Mouse (Mus musculus) kidney, postnatal 14 days (tissue): Measurements from ENCODE around the gene Pla2g6.

ENCODE experiments used
- DNase-seq: peaks from one replicate; pipeline ENCODE4 v3.0.0; 2022; ENCODE audit warnings: mixed read lengths

Pla2g6 gene

GRCm38 (mm10) chr15:79350866-79351265, 22.7 kb upstream of the Pla2g6 start:
- DNase-seq, result no peak

GRCm38 (mm10) chr15:79348651-79349050, 20.5 kb upstream of the Pla2g6 start:
- no peak for DNase-seq

- DNase-seq, result peak; percentile 80
Observed at GRCm38 (mm10) chr15:79347845-79348506, 19.8 kb upstream of the Pla2g6 start.

- DNase-seq, result peak; percentile 94
Observed at GRCm38 (mm10) chr15:79347165-79347844, 19.1 kb upstream of the Pla2g6 start.

DNA sequence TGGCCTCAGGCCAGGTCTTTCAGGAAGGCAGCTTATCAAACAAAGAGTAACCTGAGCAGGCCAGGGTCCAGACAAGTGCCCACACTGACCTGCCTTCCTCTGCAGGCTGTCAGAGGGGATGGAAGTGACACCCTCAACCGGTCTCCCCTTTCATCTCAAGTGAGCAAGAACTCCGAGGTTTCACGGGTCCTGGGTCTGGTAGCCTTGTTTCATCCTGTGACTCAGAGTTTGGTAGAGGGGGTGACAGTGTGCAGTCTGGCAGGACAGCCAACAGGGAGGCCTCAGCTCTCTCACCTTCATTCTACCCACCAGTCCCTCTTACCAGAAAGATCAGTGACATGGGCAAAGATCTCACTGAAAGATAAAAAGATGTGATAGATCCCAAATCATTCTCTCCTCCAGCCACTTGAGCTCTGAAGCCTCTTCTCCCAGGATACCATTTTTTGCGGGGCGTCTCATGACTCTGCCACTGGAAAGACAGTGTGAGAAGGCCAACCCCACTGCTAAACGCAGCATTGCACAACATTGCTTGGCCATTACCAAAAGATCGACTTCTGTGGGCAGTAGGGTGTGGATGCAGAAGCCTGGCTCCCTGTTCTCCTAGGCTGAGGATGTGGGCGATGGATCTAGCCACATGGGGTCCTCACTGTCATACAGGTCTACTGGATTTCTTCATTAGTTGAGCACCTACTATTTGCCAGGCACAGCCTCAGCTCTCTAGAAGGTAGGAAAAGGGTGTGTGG, 18.0 kb upstream of the Pla2g6 start, which contains the start of gene Maff:
TSS of gene Maff (plus strand) at position 571 of the 743 bp plus-strand sequence.
- DNase-seq, result no peak

DNA sequence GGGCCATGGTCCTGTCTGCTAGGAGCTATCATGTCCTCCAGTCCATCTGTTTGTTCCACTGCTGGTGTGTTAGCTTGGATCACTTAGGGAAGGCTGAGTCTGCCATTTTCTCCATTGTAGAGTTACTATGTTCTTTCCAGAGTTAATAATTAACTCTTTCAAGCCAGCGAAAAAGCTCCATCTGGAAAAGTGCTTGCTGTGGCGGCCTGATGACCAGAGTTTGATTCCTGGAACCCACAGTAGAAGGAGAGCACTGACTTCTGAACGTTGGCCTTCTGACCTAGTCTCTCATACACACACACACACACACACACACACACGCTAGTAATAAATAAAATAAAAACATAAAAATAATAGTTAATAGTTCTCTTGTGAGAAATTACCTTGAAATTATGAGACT, 16.4 kb upstream of the Pla2g6 start:
- DNase-seq, result no peak

GRCm38 (mm10) chr15:79342641-79343337, 14.6 kb upstream of the Pla2g6 start:
- DNase-seq, result no peak

- no peak for DNase-seq
Observed at GRCm38 (mm10) chr15:79338978-79339377, 10.8 kb upstream of the Pla2g6 start.

- DNase-seq, result no peak
Observed at GRCm38 (mm10) chr15:79335061-79335655, 7.0 kb upstream of the Pla2g6 start.

- no peak for DNase-seq
Observed at GRCm38 (mm10) chr15:79333409-79333808, 5.2 kb upstream of the Pla2g6 start.

DNA sequence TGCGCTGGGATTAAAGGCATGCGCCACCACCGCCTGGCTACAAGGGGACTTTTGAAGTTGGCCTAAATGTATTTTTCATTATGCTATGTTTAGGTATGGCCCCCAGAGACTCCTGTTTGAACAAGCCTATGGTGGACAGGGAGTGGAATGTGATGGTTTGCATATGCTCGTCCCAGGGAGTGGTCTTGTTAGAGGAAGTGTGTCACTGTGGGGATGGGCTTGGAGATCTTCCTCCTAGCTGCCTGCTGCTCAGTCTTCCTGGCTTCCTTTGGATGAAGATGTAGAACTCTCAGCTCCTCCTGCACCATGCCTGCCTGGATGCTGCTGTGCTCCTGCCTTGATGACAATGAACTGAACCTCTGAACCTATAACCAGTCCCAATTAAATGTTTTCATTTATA, 2.3 kb upstream of the Pla2g6 start:
- no peak for DNase-seq

DNA sequence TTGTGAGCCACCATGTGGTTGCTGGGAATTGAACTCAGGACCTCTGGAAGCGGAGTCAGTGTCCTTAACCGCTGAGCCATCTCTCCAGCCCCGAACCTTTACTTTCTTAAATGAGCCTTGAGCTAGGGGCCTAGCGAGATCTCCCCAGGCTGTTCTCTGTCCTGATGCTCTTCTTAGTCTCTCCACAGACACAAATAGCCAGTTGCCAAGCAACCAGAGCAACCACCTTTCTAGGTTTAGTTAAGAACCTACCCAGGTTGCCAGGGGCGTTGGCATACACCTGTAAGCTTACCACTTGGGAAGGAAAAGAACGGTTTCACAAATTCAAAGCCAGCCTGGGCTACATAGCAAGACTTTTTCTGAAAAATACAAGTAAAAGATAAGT, 1.8 kb upstream of the Pla2g6 start:
- DNase-seq, result no peak

DNA sequence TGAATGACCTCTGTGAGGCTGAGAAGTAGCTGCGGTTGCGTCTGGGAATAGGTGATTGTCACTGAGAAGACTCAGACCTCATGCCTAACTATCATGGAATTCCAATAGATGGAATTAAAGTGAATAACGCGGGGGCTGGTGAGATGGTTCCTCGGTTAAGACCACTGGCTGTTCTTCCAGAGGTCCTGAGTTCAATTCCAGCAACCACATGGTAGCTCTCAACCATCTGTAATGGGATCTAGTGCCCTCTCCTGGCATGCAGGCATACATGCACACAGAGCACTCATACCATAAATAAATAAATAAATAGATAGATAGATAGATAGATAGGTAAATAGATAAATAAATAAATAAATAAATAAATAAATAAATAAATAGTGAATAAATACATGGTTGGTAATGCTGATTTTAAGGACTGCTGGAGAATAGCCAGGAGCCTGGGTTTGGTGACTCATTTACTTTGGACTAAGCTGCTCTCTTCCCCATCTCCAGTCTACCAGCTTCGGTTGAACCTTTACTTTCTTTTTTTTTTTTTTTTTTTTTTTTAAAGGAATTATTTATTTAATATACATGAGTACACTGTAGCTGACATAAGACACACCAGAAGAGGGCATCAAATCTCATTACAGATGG, 1.3 kb upstream of the Pla2g6 start:
- DNase-seq, result no peak

DNA sequence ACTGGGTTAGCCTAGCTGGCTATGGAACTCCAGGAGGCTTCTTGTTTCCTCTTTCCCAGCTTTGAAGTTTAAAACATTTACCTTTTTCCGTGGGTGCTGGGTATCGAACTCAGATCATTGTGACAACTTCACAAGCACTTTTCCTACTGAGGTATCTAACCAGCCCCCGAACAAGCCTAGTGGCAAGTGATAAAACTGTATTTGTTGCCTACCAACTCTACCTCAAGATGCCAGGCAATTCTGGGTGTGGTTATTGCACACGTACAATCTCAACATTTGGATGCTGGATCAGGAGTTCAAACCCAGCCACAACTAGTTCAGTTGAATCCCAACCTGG, 717 bp upstream of the Pla2g6 start:
- DNase-seq, result no peak

- peak; percentile 75 for DNase-seq
Observed at GRCm38 (mm10) chr15:79326971-79327961, 924 bp downstream of the Pla2g6 start.

- DNase-seq, result peak; percentile 40
Observed at GRCm38 (mm10) chr15:79326264-79326663, 1.9 kb downstream of the Pla2g6 start.

GRCm38 (mm10) chr15:79325742-79326141, 2.4 kb downstream of the Pla2g6 start:
- no peak for DNase-seq

GRCm38 (mm10) chr15:79324373-79324772, 3.8 kb downstream of the Pla2g6 start:
- no peak for DNase-seq

DNA sequence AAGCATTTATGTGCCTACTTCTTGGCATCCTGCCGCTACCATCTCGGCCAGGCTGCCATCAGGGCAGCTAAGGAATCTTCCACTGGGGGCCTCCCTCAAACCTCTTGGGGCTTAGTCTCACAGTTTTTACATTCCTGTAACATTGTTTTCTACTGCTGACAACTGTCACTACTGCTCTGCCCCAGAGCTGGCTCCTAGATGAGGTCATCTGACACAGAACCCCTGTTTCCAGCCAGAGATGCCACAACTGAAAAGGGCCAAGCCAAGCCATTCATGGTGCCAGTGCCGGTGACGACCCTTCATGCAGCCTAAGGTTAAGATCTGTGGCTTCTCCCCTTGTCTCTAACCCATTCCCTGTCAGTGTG, 4.4 kb downstream of the Pla2g6 start:
- DNase-seq, result no peak

DNA sequence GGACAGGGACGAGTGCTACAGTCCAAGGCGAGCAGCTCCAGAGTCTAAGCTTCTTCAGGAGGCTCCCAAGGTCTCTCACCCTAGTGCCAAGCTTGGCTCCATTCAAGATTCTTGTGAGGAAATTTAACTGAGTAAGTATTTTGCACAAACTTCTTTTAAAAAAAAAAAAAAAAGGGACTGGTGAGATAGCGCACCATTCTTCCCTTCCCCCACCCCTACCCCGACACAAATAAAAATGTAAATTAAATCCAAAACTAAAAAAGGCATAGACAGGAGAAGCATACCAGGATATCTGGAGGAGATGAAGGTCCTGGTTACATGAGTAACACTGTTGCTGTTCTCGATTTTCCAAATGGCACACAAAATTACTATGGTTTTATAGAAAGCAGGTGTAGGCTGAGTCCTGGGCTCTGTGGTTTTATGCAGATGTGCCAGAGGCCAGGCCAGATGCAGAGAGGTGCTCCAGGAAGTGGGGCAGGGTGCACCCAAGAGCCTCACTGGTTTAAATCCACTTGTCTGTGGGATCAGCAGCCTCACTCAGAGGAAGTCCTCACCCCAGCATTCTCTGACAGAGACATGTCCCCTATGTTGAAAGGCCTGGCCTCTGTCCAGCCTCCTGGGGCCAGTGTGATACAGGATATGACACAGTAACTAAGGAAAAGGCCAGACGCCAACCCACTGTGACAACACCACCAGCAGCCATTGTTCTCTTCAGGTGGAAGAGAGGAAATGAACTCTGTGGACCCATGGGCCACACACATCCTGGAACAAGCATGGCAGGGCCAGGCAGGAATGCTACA, 5.0 kb downstream of the Pla2g6 start:
- DNase-seq, result peak; percentile 91
